Mouse (Mus musculus) CH12.LX (cell line): ENCODE measurements around the gene Ncbp1. TPM values are rescaled to one million over a fixed set of nuclear protein-coding genes. Genes with fewer than 3 reads are reported as not detected.

ENCODE experiments used
- DNase-seq: peaks from one replicate; pipeline ENCODE4 v3.0.0-alpha.2; 2013; ENCODE audit errors: extremely low read depth
- H3K27ac ChIP-seq: 2 replicates; pipeline ENCODE4 v1.5.1; 2012; ENCODE audit warnings: low read depth, mild to moderate bottlenecking, control low read depth, moderate library complexity; ENCODE audit not compliant: insufficient read depth
- H3K27me3 ChIP-seq: replicated peaks from 2 replicates; pipeline ENCODE3; 2012; ENCODE audit warnings: inconsistent platforms
- H3K36me3 ChIP-seq, 2 experiments: replicated peaks in 1 of 2; 2 replicates each; pipeline versions ENCODE3 to v1.6.1; 2012; ENCODE audit warnings: inconsistent platforms in 1 of 2, low read length in 1 of 2, mild to moderate bottlenecking in 1 of 2, mixed read lengths in 1 of 2, moderate library complexity in 1 of 2; ENCODE audit not compliant: control insufficient read depth in 1 of 2, insufficient read depth in 1 of 2
- H3K4me1 ChIP-seq, 2 experiments: 2 replicates each; pipeline ENCODE4 v1.6.1; 2012; ENCODE audit warnings: inconsistent platforms in 1 of 2, moderate library complexity in 1 of 2; ENCODE audit not compliant: insufficient read depth in 2 of 2, control insufficient read depth in 1 of 2
- H3K4me2 ChIP-seq: 2 replicates; pipeline ENCODE4 v1.6.1; 2012; ENCODE audit warnings: low read depth, mild to moderate bottlenecking, control low read depth; ENCODE audit not compliant: poor library complexity, insufficient read depth, severe bottlenecking
- H3K4me3 ChIP-seq, 3 experiments: fragments of 150-350 bp in 1 of 3; sonication (generic) in 1 of 3; replicated peaks in 1 of 3; 2 replicates each; pipeline versions ENCODE3 to v1.5.1; 2011 to 2012; ENCODE audit warnings: low read depth in 2 of 3, low read length in 2 of 3, mild to moderate bottlenecking in 2 of 3, moderate library complexity in 2 of 3, control low read depth in 1 of 3, improper control_type of control experiment in 1 of 3, inconsistent platforms in 1 of 3, mixed read lengths in 1 of 3; ENCODE audit not compliant: poor library complexity in 1 of 3
- H3K79me2 ChIP-seq: replicated peaks from 2 replicates; pipeline ENCODE4 v1.6.1; 2012; ENCODE audit warnings: mild to moderate bottlenecking, moderate library complexity; ENCODE audit not compliant: control insufficient read depth, poor library complexity, insufficient read depth, severe bottlenecking; ENCODE audit errors: extremely low read depth
- H3K9ac ChIP-seq: 2 replicates; pipeline ENCODE4 v1.6.1; 2012; ENCODE audit warnings: low read depth, mild to moderate bottlenecking, control low read depth, moderate library complexity; ENCODE audit not compliant: insufficient read depth
- H3K9me3 ChIP-seq: replicated peaks from 2 replicates; pipeline ENCODE3; 2012; ENCODE audit warnings: low read length, inconsistent platforms, mixed read lengths
- CHD2 ChIP-seq: IDR thresholded peaks from 2 replicates; pipeline ENCODE4 v1.6.1; 2011; ENCODE audit warnings: low read length, improper control_type of control experiment
- E2F4 ChIP-seq: IDR thresholded peaks from 2 replicates; pipeline ENCODE4 v1.6.1; 2011; ENCODE audit warnings: low read depth, low read length, improper control_type of control experiment; ENCODE audit not compliant: insufficient replicate concordance
- ELF1 ChIP-seq: IDR thresholded peaks from 2 replicates; pipeline ENCODE4 v1.6.1; 2014; ENCODE audit warnings: low read depth, mild to moderate bottlenecking, inconsistent platforms, low read length, improper control_type of control experiment
- EP300 ChIP-seq: IDR thresholded peaks from 2 replicates; pipeline ENCODE4 v1.6.1; 2011; ENCODE audit warnings: low read length, improper control_type of control experiment
- ETS1 ChIP-seq: conservative IDR thresholded peaks from 2 replicates; pipeline ENCODE4 v1.6.1; 2012; ENCODE audit warnings: low read depth, mild to moderate bottlenecking, inconsistent platforms, low read length, improper control_type of control experiment, moderate library complexity
- GABPA ChIP-seq: IDR thresholded peaks from 2 replicates; pipeline ENCODE4 v1.6.1; 2012; ENCODE audit warnings: low read depth, low read length, improper control_type of control experiment, inconsistent platforms; ENCODE audit not compliant: insufficient replicate concordance
- JUND ChIP-seq: conservative IDR thresholded peaks from 2 replicates; pipeline ENCODE4 v1.6.1; 2011; ENCODE audit warnings: low read depth, low read length, improper control_type of control experiment
- KAT2A ChIP-seq: IDR thresholded peaks from 2 replicates; pipeline ENCODE4 v1.6.1; 2012; ENCODE audit warnings: low read length, improper control_type of control experiment, inconsistent platforms; ENCODE audit not compliant: insufficient replicate concordance
- MAX ChIP-seq: IDR thresholded peaks from 2 replicates; pipeline ENCODE4 v1.6.1; 2011; ENCODE audit warnings: low read length, improper control_type of control experiment
- MAZ ChIP-seq: IDR thresholded peaks from 2 replicates; pipeline ENCODE4 v1.6.1; 2012; ENCODE audit warnings: low read depth, mild to moderate bottlenecking, inconsistent platforms, low read length, improper control_type of control experiment, moderate library complexity
- MXI1 ChIP-seq: IDR thresholded peaks from 2 replicates; pipeline ENCODE4 v1.6.1; 2011; ENCODE audit warnings: mild to moderate bottlenecking, low read depth, low read length, improper control_type of control experiment
- PAX5 ChIP-seq: IDR thresholded peaks from 2 replicates; pipeline ENCODE4 v1.6.1; 2012; ENCODE audit warnings: low read length, inconsistent platforms, mixed read lengths
- POLR2A ChIP-seq: IDR thresholded peaks from 2 replicates; pipeline ENCODE4 v1.6.1; 2011; ENCODE audit warnings: low read depth, mild to moderate bottlenecking, improper control_type of control experiment, low read length
- RAD21 ChIP-seq: IDR thresholded peaks from 2 replicates; pipeline ENCODE4 v1.6.1; 2011; ENCODE audit warnings: low read depth, mild to moderate bottlenecking, low read length, improper control_type of control experiment, moderate library complexity
- RCOR1 ChIP-seq: conservative IDR thresholded peaks from 2 replicates; pipeline ENCODE4 v1.6.1; 2012; ENCODE audit warnings: low read depth, mild to moderate bottlenecking, inconsistent platforms, low read length, improper control_type of control experiment
- SIN3A ChIP-seq: IDR thresholded peaks from 2 replicates; pipeline ENCODE4 v1.6.1; 2012; ENCODE audit warnings: low read length, improper control_type of control experiment, inconsistent platforms
- SMC3 ChIP-seq: IDR thresholded peaks from 2 replicates; pipeline ENCODE4 v1.6.1; 2011; ENCODE audit warnings: low read depth, low read length, improper control_type of control experiment
- TCF12 ChIP-seq: IDR thresholded peaks from 2 replicates; pipeline ENCODE4 v1.6.1; 2014; ENCODE audit warnings: low read depth, mild to moderate bottlenecking, inconsistent platforms, low read length, improper control_type of control experiment
- UBTF ChIP-seq: IDR thresholded peaks from 2 replicates; pipeline ENCODE4 v1.6.1; 2012; ENCODE audit warnings: low read depth, mild to moderate bottlenecking, inconsistent platforms, low read length, improper control_type of control experiment, moderate library complexity
- USF1 ChIP-seq: IDR thresholded peaks from 2 replicates; pipeline ENCODE4 v1.6.1; 2014; ENCODE audit warnings: low read depth, mild to moderate bottlenecking, inconsistent platforms, low read length, improper control_type of control experiment
- USF2 ChIP-seq: conservative IDR thresholded peaks from 2 replicates; pipeline ENCODE4 v1.6.1; 2011; ENCODE audit warnings: low read depth, low read length, improper control_type of control experiment
- ZC3H11A ChIP-seq: IDR thresholded peaks from 2 replicates; pipeline ENCODE4 v1.6.1; 2012; ENCODE audit warnings: low read depth, mild to moderate bottlenecking, inconsistent platforms, low read length, improper control_type of control experiment
- ZMIZ1 ChIP-seq: IDR thresholded peaks from 2 replicates; pipeline ENCODE4 v1.6.1; 2012; ENCODE audit warnings: low read depth, mild to moderate bottlenecking, inconsistent platforms, low read length, improper control_type of control experiment
- dilution Hi-C: fragments of 300-500 bp; cut with MboI; formaldehyde crosslinking; loops from 2 replicates; pipeline ENCODE4 v1.14.3; 2020; ENCODE audit warnings: low sequenced_read_pairs; ENCODE audit not compliant: extremely low pct_unique_long_range_greater_than_20kb, extremely low pct_ligation_motif_present
- in situ Hi-C: fragments of 300-500 bp; cut with MboI; formaldehyde crosslinking; loops from 3 replicates; pipeline ENCODE4 v1.14.3; 2019; ENCODE audit warnings: low sequenced_read_pairs, low pct_ligation_motif_present, low pct_unique_long_range_greater_than_20kb, mixed read lengths
- polyA plus RNA-seq: library from polyadenylated mRNA; unstranded; fragments of >175 nt; gene quantifications from 2 replicates; pipeline ENCODE4 v1.2.1, GENCODE M21; 2012; ENCODE audit warnings: low read depth; ENCODE audit not compliant: insufficient read length
- total RNA-seq, 2 experiments: library from RNA; depleted of rRNA; stranded (reverse); fragments of 300-350 nt in 1 of 2; fragments of >200 nt in 1 of 2; gene quantifications; 2 replicates each; pipeline ENCODE4 v1.2.3; 2012 to 2014

Gene Ncbp1
- total and polyA plus RNA-seq, 3 experiments = 64.7 to 121 (median 88.2) TPM

GRCm38 (mm10) chr4:46101211-46101711, 37.2 kb upstream of the Ncbp1 start:
- peaks cover 20 to 39% of the 10 kb centered on the region in 2 experiments for H3K4me1 ChIP-seq
- H3K36me3 ChIP-seq = peaks cover 0 to 16% of the 10 kb centered on the region in 2 experiments
- no peak for DNase-seq
- no peak overlapping the region for H3K9ac ChIP-seq
- H3K9me3 ChIP-seq = no peaks in the 10 kb centered on the region
- H3K4me3 ChIP-seq = no peak overlapping the region
- no peak overlapping the region for H3K4me2 ChIP-seq
- H3K27ac ChIP-seq = no peak overlapping the region
- TF ChIP-seq USF1 = no peak
- no peak for TF ChIP-seq KAT2A
- no peak for TF ChIP-seq ETS1
- no peak for TF ChIP-seq JUND
- TF ChIP-seq PAX5 = no peak
- TF ChIP-seq TCF12 = no peak
- no peak for TF ChIP-seq MAX
- TF ChIP-seq RCOR1 = no peak
- TF ChIP-seq EP300 = no peak
- no peak for TF ChIP-seq MXI1
- no peak for TF ChIP-seq UBTF
- no peak for TF ChIP-seq ZC3H11A
- no peak for TF ChIP-seq ELF1
- TF ChIP-seq ZMIZ1 = no peak
- no peak for TF ChIP-seq RAD21
- no peak for TF ChIP-seq GABPA
- no peak for TF ChIP-seq USF2
- TF ChIP-seq SIN3A = no peak
- TF ChIP-seq SMC3 = no peak
- no peak for TF ChIP-seq E2F4
- H3K27me3 ChIP-seq = no peaks in the 10 kb centered on the region
- in situ Hi-C loops = no loop called here
- H3K79me2 ChIP-seq = no peaks in the 10 kb centered on the region
- dilution Hi-C loops = no loop called here

- H3K9ac ChIP-seq = no peak overlapping the region
- in situ Hi-C loops (no loop called here), dilution Hi-C loops (no loop called here)
- H3K27ac ChIP-seq = no peak overlapping the region
- H3K9me3 ChIP-seq = no peaks in the 10 kb centered on the region
- H3K4me1 ChIP-seq = peaks cover 16 to 29% of the 10 kb centered on the region in 2 experiments
- no peaks in the 10 kb centered on the region for H3K27me3 ChIP-seq
- DNase-seq = no peak
- peaks cover 0 to 13% of the 10 kb centered on the region in 2 experiments for H3K36me3 ChIP-seq
- no peak overlapping the region for H3K4me2 ChIP-seq
- TF ChIP-seq SMC3 (no peak), POLR2A (no peak), JUND (no peak), ETS1 (no peak), RAD21 (no peak), MAZ (no peak), UBTF (no peak), CHD2 (no peak)
- H3K79me2 ChIP-seq = no peaks in the 10 kb centered on the region
- H3K4me3 ChIP-seq = no peak overlapping the region
Observed at GRCm38 (mm10) chr4:46102078-46102769, 36.2 kb upstream of the Ncbp1 start.
